Comparison of ENCODE assay signal across 10 mouse cellular contexts in the genomic region with DNA sequence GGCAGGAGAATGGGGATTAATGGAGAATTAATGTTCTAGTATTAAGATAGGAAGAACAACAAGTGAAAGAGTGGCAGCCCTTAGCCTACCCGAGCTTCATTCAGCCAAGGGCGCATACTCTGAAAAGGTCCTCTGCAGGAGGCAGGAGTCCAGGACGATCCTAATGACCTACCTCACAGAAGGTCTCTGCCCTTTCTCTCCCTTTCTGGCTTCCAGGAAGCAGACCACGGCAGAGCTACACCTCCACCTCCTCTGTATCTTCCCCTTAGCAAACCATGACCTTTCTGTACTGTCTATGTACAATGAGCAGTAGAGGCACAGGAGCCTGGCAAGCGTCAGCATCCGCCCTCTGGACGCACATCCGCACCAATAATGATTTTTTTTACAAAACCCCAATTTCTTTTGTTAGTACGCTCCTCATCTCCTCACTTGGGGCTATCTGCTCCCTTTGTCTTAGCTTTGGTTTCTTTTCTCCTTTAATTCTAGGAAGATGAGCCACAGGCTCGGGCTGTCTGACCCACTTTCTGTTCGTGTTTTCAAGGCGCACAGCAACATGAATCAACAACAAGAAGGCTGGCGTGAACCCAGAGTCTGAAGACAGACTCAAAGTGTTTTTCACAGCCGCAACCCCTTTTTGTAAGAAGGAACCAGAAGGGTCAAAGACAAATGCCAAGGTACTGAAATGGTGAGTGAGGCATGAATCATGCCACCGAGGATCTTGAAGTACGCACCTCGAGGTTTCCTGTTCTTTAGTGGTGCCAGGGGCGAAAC.
DNase-seq lines count a peak whose midpoint lies in the region; ATAC-seq lines count a peak whose summit lies in the region.
"Had no signal": no experiment of that assay in that cellular context is flagged by ENCODE, and none has a peak within 500 bp of the region (broad histone marks: within the 10 kb centered on the region; RNA-seq: fewer than 3 reads in every experiment).

No protein-coding gene starts in this region.

- H3K27ac ChIP-seq in midbrain, embryonic 11.5 days (ENCODE audit: low read depth, low read length) = no peak overlapping the region
- H3K27ac ChIP-seq: embryonic facial prominence, embryonic 15.5 days; liver, embryonic 15.5 days had no signal

- H3K4me1 ChIP-seq in midbrain, embryonic 11.5 days (ENCODE audit: control insufficient read depth, insufficient read depth, low read length) = no peaks in the 10 kb centered on the region
- H3K4me1 ChIP-seq: liver, embryonic 15.5 days had no signal

- H3K9ac ChIP-seq in midbrain, embryonic 11.5 days (ENCODE audit: low read length) = no peak overlapping the region
- H3K9ac ChIP-seq: embryonic facial prominence, embryonic 15.5 days; liver, embryonic 15.5 days had no signal

- no peaks in the 10 kb centered on the region for H3K9me3 ChIP-seq in midbrain, embryonic 11.5 days (ENCODE audit: control insufficient read depth, low read length)
- H3K9me3 ChIP-seq: embryonic facial prominence, embryonic 15.5 days; liver, embryonic 15.5 days had no signal

- H3K27me3 ChIP-seq in midbrain, embryonic 11.5 days (ENCODE audit: control insufficient read depth, insufficient read depth, low read length) = no peaks in the 10 kb centered on the region
- H3K27me3 ChIP-seq: embryonic facial prominence, embryonic 15.5 days; liver, embryonic 15.5 days had no signal

- WGBS in midbrain, embryonic 11.5 days = 82% methylated on average over 18 of the region's 18 CpGs

- no peak overlapping the region for H3K4me3 ChIP-seq in midbrain, embryonic 11.5 days (ENCODE audit: low read depth, low read length)
- H3K4me3 ChIP-seq: embryonic facial prominence, embryonic 15.5 days; liver, embryonic 15.5 days had no signal

- H3K4me2 ChIP-seq in midbrain, embryonic 11.5 days = no peak overlapping the region
- H3K4me2 ChIP-seq: embryonic facial prominence, embryonic 15.5 days; liver, embryonic 15.5 days had no signal

- no peak for ATAC-seq in midbrain, embryonic 11.5 days (ENCODE audit: low FRiP score)

- no peaks in the 10 kb centered on the region for H3K36me3 ChIP-seq in midbrain, embryonic 11.5 days (ENCODE audit: control insufficient read depth, insufficient read depth, low read length)
- H3K36me3 ChIP-seq: embryonic facial prominence, embryonic 15.5 days; liver, embryonic 15.5 days had no signal

- peak; percentile 49 to 54 for DNase-seq in heart, adult 9 months (ENCODE audit: low spot score in 2 of 2)
- no peak for DNase-seq in heart, postnatal 4 days
- DNase-seq in 3134 (ENCODE audit: extremely low read depth, insufficient read length, low spot score) = peak; percentile 66
- DNase-seq in adrenal gland, adult (ENCODE audit: inconsistent age in 2 of 2, low spot score in 1 of 2) = peak; percentile 68 to 90
- DNase-seq in kidney, postnatal 25 days = peak; percentile 45 to 55
- no peak for DNase-seq in midbrain, embryonic 11.5 days (ENCODE audit: low spot score, missing footprints)
- DNase-seq in thymus, postnatal 10 days (ENCODE audit: low spot score in 2 of 2) = no peak
- DNase-seq in layer of hippocampus, adult 9-11 months = no peak

Comparison
In these comparisons a context has a peak if more than half of its experiments do, and no peak if none do; other contexts are left out.
1. DNase-seq: peak in heart, adult 9 months (2 of 2), 3134 (single experiment), adrenal gland, adult (2 of 2) and kidney, postnatal 25 days (2 of 2); none in heart, postnatal 4 days (single experiment), midbrain, embryonic 11.5 days (single experiment), thymus, postnatal 10 days (0 of 2) and layer of hippocampus, adult 9-11 months (single experiment).